Mouse (Mus musculus) fat pad, adult 2 months (tissue): ENCODE measurements around the gene Grip1.

ENCODE experiments used
- DNase-seq: peaks from one replicate; pipeline ENCODE4 v3.0.0-alpha.2; 2011; ENCODE audit warnings: low read depth, low spot score; ENCODE audit errors: extremely low read depth

Grip1 gene

DNA sequence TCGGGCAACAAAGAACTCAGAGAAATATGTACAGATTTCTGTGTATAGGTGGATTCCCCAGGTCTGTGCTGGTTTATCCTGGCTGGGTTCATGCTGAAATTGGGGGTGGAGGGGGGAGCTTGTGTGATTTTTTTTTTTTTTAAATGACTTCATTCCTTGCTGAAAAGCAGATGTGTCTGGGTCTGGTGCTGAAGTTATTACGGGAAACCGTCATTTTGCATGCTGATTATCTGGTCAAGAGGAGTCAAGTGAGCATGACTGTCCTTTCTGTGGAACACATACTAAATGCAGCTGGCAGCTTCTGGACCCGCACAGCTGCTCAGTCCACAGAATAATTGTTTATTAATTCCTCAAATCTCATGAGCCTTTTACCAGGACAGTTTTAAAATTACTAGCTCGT is 366.1 kb downstream of the Grip1 start:
- no peak for DNase-seq

DNA sequence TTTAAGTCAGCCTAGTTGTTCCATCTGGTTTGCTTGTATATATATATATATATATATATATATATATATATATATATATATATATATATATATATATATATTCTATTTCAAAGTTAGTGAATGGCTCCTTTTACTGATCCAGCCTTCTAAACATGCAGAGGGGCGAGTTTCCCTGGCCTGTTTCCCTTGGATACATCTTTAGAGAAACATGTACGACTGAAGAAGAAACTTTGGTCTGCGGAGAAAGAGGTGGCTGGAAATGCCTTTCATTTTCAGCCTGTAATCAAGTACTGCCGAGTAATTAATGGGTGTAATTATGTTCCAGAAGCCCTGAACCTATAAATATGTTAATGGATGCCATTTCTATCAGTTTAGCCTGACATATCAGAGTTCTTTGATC is 366.8 kb downstream of the Grip1 start:
- DNase-seq, result no peak

DNA sequence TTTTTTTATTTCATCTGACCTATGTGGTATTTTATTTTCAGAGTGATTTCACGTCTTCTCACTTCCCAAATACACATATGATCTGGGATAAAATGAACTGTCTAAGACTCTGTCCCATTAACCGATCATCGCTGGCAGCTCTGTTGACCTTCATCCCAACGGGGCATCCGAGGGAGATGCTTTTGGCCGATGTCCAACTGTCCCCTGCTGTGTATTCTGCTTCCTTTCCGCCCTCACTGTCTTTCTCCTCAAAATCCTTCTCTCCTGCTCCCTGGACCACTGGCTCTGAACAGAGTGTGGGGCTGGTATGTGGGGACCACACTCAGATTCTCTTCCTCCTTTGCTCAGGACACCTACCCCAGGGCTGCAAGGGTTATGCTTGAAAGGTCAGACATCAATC is 370.1 kb downstream of the Grip1 start:
- DNase-seq, result no peak

DNA sequence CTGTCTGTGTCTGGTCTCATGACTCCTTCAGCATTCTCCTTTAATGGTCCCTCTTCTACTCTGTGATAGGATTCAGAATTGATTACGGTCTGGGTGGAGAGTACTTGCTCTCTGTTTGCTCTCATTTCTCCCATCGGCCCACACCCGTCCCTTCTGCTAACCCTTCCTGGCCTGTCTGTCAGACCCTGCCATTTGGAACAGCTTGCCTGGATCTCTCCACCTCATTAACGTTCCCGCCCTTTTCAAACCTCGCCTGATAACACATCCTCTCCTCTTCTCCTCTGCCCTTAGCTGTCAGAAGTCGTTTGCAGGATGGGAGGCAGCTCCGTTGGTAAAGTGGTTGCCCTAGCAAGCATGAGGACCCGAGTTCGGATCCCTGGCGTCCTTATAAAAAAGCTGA is 370.9 kb downstream of the Grip1 start:
- no peak for DNase-seq

DNA sequence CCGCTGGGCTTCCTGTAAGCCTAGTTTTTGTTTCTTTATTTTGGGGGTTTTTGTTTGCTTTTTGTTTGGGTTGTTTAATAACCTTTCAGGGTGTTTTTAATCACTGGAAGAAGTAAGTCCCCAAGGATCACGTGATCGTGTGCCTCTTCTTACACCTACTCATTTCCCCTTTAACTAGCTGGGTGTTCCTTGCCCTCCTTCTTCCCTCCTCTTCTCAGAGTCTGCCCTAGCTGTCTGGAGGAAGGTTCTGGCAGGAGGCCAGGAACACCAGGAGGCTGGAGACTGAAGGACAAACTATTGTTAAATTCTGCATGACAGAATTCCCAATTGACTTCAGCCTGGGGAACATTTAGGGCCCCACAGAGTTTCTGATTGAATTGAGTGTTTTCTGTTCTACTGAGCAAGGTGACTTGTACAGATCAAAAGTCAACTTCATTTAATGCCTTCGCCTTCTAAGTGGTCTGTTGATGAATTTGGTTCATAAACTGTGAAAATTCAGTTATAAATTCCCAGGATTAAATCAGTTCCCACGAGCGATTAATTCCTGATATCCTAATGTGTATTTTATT is 376.8 kb downstream of the Grip1 start:
- DNase-seq, result no peak

DNA sequence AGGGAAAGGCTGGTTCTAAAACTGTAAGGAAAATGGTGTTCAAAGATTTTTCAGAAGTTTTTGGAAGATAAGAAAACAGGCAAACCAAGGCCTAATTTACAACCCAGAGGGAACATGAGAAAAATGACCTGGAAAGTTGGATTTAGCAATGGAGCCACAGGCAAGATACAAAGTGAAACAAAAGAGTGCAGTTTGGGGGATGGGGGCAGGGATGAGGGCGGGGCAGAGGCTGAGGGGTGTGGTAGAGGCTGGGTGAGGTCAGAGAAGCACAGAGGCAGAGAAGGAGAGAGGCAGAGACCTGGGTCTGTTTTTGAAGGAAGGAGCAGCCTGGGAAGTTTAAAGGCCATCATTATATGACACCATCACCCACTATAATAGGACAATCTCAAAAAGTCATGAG is 377.5 kb downstream of the Grip1 start:
- no peak for DNase-seq

DNA sequence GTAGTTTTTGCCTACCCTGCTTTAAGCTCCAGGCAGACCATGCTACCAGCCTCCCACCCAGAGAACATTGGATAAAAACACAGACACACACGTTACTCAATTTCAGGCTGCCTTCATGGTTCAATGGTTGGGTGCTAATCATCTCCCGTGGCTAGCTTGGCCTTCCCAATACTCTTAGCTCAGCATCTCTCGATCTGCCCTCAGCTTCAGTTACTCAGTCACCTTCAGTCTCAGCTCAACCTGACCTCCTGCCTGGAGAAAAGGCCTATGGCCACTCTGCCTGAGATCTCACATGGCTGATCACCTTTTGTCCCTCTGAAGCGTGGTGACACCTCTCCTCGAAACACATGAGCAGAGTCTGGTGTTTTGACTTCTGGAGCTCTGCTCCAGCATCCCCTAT is 379.7 kb downstream of the Grip1 start:
- DNase-seq, result no peak

DNA sequence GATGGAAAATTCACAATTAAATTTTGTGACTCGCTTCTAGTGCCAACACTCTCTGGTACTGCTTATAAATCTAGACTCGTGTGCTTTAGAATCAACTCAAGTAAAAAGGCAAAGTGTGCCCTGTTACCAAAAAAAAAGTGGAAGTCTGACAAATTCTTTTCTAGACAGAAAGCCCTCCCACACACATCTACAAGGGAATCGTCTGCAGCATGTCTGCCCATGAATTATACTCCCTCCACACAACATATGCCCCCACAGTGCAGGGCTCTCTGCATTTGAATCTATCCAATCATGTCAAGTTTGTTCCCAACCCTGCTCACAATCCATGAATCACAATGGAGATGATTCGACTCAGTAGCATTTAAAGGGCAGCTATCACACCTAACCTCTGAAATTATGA is 380.5 kb downstream of the Grip1 start:
- DNase-seq, result no peak

DNA sequence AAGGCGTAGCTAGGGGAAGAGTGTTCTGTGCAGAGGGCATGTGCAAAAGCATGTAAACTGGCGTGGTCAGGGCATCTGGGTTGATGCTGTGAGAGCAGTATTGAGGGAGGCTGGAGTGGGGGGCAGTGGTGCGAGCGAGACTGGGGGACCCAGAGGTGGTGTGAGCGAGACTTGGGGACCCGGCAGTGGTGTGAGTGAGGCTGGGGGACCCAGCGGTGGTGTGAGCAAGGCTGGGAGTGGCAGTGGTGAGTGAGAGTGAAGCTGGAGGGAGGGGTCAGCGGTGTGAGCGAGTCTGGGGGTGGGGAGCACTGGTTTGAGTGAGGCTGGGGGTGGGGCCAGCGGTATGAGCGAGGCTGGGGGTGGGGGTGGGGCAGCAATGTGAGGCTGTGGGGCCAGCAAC is 386.0 kb downstream of the Grip1 start:
- no peak for DNase-seq

DNA sequence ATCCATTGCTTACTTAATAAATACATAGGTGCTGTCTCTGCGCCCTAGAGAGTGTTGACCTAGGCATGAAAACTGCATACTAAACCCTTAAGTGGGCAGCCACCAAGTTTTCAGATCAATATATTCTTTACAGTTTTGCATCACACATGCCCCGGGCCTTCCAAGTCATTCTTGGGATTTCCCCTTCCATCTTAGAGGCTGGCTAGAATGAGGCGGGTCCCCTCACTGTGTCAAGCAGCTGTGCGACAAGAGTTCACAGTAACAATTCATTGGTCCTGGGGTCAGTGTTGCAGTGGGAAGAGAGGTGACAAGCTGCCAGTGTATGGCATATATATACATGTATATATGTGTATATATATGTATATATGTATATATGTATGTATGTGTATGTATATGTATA is 388.4 kb downstream of the Grip1 start:
- DNase-seq, result no peak

DNA sequence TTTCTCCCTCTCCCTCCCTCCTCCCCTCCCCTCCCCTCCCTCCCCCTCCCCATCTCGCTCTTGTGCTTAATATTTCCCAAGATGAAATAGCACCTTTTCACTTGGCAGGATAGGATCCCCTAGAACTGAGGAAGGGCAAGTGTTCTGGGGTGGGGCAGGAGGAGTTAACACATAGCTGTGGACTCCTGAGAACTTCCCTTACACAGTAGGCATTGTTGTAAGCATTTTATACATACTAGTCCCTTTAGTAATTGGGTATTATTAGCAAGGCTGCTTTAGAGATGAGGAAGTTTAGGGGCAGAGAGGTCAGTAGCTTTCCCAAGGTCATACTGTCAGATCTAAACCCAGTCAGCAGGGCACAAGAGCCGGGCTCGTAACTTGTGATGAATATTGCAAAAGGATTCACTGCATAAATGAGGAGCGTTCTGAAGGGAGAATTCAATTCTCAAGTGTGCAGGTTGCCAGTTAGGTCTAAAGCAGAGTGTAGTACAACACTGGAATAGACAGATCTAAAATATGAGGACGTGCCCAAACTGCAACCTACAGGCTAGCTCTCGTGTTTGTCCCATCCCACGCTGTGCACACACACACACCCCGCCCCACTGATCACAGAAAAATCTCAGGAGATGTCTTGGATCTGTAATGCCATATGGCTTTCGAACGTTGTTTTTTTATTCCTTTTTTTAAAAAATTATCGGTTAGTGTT is 392.2 kb downstream of the Grip1 start:
- DNase-seq, result no peak

DNA sequence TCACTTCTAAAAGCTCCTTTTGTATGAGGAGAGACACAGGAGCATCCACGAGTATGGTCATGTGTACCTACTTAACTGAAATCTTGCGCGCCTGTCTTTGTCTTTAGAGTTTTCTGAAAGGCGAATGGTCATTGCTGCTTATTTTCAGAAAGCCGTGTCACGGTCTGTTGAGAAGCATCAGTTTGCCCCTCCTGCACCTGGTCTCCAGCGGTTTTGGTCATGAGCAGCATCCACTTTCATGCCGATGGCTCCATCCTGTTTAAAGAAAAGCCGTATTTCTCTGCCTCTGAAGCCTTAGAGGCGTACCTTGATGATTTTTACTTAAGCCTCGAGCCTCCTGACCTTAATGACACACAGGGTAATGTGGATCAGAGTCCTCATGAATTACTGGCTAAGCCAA is 398.0 kb downstream of the Grip1 start:
- no peak for DNase-seq

DNA sequence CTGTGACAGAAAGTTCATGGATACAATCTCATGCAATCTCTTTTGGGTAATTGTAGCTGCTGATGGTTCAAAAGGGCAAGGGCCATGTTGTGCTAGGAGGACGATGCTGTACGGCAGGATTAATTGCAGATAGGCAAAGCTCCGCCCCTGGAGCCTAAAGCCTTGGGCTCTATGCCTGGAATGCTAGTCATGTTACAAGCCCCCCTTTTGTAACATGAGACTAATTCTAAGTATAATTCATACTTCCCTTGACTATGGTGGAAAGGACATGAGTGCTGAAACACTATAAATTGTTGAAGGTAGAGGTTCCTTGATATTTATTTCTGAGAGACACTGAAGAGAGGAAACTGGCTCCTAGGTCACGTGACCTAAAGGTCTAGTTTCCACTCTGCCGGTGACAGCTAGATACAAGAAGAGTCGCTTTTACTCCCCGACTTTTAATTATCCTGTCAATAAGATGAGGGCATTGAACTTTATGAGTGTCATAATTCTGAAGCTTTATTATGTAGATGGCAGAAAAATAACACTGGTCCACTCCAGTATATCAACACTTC is 399.0 kb downstream of the Grip1 start:
- no peak for DNase-seq

DNA sequence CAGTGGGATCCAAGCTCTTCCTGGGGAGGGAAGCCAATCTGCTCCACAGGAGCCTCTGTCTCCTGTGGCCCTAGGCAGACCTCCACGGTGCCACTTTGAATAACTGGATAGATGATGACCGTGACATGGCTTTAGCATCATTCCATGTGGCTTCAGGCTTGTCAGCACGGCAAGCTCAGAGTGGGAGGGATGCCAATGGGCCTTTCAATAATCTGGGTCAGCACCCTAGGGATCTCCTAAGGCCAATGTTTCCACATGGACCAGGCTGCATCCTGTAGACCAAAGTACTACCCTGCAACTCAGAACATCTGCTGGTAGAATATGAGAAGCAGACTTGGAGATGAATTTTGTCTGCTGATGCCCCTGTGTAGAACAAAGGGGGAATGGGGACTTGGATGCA is 414.1 kb downstream of the Grip1 start:
- DNase-seq, result no peak

DNA sequence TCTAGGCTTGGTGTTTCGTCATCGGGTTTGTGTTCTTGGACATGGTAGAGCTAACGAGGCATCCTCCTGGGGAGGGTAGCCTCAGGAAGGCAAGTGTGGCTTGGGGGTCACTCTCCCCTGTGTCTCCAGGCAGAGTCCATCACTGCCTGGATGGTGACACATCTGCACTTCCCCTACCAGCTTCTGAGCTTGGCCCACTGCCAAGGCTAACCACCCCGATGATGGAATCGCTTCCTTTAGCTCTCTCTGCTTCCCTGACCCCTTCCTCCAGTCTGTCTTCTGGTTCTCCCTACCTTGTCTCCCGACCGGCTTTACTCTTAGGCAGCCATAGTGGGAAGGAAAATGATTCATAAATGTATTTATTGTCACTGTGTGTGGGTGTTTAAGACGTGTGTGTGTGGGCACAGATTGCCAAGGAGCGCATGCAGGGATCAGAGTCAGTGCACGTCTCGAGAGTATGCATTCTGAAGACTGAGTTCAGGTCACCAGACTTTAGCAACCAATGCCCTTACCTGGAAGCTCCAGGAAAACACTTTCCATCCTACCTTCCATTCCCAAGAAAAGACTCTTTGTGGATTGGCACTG is 415.5 kb downstream of the Grip1 start:
- no peak for DNase-seq

DNA sequence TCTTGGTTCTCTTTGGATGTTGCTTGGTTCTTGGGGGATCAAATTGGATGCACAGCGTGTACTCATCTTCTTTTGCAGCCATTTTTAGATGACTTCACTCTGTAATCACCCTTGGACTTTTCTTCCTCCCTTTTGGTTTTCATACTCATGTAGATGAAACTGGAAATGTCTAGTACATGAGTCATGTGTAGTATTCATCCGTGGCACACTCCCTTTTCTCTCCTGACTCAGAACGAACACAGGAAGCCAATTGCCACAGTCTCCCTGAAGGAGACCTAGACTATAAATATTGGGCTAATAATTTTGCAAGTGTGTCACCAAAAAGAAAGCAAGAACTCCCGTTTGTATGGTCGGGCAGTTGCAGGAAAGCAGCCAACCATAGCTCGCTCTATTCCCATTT is 423.1 kb downstream of the Grip1 start:
- DNase-seq, result no peak

DNA sequence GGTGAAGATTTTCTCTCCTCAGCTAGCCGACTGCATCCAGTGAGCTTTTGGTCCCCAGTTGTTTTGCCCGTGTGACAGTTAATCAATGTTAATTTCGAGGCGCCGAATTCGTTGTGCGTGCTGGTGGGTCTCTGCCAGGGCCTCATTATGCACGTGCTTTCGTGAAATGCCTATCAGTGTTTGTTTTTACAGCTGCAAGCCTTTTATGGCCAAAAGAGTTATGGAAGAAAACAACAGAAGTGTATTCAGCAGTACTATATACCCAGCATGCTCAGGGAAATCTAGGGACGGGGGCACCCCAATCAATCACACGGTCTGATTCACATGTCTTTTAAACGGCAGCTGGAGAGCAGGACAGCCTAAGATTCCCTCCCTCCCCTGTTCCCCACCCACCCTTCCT is 424.7 kb downstream of the Grip1 start:
- DNase-seq, result no peak

DNA sequence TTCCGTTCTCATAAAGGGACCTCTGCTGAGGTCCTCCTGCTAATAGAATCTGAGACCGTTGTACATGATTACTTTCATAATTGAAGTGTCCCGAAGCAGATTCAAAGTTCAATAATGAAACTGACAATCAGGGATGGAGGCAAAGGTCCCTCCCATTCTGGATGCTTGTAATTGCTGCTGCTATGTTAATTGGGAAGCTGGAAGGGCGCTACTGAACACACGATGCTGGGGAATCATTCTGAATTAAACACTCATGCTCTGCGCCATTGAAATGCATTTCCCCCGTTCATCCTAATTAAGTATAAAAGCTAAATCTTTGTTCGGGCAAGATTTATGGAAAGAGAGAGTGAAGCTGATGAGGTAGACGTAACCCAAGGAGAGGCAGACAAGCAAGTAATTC is 431.0 kb downstream of the Grip1 start:
- no peak for DNase-seq

DNA sequence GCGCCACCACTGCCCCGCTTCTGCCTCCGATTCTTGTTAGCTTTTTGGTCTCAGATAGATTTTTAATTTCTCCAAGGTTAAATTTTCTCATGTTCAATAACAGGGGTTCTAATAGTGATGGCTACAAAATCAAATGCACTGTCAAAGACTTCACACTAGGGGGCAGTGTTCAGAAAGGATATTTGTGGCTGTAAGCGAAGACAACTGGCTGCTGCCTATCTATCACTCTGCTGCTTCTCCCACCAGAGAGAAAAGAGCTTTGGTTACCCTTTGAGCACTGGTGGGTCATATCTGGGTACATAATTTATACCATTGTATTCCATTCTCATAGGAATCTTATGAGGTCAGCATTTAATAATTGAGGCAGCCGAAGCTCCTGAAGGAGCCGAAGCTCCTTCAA is 431.9 kb downstream of the Grip1 start:
- no peak for DNase-seq

DNA sequence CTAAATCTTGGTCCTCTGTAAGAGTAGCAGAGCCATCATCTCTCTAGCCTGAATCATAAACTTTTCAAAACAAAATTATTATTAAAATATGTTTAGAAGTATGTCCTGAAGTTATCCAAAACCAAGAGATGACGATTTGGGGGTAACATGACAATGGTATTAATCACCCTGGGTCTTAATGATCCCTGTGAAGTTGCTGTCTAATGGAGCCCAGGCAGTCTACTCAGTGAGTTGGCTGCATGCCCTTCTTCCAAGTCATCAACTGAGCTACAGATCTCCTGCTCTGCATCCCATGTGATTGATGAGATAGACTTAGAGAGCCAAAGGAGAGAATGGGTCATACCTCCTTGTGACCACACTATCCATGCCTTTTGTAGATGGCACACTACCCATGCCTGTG is 433.1 kb downstream of the Grip1 start:
- DNase-seq, result no peak

DNA sequence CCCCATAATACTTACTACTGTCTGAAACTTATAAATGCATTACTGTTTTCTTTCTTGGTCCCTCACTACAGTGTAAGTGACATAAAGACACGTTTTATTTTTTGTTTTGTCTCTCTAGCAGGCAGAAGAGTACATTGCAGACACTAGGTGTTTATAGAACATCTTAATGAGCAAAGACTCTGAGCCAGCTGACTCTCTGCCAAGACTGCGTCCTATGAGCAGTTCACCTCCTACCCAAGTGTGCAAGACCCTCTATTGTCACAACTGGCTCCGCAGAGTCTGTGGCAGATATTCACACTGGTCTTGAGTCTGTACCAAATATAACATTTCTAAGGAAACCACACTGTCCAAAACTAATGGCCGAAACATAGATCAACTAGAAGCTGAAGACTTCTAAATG is 449.1 kb downstream of the Grip1 start:
- DNase-seq, result no peak

DNA sequence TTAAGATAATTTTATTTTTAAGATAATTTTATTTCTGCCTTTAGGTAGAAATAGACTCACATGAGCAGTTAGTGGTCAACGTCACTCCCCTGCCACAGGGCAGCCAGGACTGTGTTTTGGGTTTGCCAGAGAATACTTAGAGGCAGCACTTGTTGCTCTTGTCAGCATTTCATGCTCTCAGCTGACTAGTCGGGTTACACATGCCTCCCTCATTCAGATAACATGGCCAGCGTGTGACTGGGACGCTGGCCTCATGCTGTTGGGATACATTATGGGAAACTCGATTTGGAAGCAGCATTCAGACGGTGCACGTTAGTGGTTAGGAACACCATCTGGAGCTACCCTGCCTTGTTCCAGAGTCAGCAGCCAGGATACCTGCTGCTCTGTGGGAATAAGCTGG is 453.2 kb downstream of the Grip1 start:
- no peak for DNase-seq

DNA sequence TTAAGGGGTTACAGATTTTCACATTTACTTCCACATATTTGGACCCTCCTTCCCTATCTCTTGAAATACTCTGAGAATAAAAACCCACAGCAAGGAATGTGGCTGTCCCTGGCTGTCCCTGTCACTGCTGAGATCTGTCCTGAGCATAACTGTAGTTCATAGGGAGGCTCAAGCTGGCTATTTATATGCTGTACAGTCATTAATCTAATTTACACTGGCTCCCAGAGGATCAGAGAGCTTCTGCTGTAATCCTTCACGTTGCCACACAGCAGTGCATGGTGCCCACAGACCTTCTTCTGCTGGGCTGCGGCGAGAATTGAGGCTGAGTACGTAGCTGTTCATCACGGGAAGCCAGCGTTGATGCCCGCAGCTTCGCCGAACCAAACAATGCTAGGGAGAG is 464.4 kb downstream of the Grip1 start:
- no peak for DNase-seq
